In the genomic region with DNA sequence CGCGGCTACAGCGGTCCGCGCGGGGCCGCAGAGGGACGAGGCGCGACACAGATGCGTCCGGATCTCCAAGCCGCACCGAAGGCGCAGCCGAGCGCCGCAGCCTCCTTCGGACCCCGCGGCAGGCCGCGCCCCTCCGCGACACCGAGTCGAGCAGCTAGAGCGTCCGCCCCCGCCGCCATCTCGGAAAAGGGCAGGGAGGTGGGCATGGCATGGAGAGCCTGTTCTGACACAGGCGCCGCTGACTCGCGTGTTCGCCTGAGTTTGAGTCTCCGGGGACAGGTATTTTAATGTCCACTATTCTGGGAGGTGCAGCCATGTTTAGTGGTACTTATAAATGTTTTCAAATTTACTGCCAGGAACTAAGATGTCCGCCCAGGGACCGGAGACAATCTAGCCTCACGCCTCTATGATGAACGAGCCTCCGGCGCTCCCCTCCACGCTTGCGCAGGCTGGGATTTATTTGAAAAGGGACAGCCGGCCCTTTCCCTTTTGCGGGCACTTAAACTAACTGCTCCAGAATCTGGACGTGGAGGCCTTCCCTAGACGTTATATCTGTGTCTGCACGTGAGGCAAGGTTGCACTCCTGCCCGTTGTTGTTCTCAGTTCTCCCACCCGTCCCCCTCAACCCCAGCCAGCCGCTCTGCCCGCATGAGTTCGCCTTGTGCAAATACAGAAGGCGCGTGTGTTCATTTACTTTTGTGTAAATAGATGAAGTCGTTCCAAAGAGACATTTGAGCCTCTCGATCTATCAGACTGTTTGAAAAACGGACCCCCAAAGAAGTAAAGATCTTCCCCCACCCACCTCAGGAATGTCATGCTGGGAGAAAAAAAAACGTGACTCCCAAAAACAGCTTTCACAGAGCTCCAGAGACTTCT, we compare ENCODE assay signal across 8 mouse cellular contexts. TPM values are rescaled to one million over a fixed set of nuclear protein-coding genes. Genes with fewer than 3 reads are reported as not detected.
DNase-seq lines count a peak whose midpoint lies in the region; ATAC-seq and TF ChIP-seq lines count a peak whose summit lies in the region.

No protein-coding gene starts in this region.

- WGBS in embryonic facial prominence, embryonic 12.5 days, result under 1% methylated on average over 62 of the region's 62 CpGs
- WGBS in limb, embryonic 11.5 days, result under 1% methylated on average over 57 of the region's 62 CpGs
- 0% methylated on average over 55 of the region's 62 CpGs for WGBS in midbrain, embryonic 13.5 days
- WGBS in small intestine, adult 2 months, result under 1% methylated on average over 62 of the region's 62 CpGs

- no peak for TF ChIP-seq CTCF in small intestine, adult 2 months (IDR thresholded peaks at IDR 0.05; ENCODE audit: extremely low read depth, insufficient read length, insufficient replicate concordance, low read depth, low read length)

- H3K4me1 ChIP-seq in embryonic facial prominence, embryonic 12.5 days, result peaks cover 8% of the 10 kb centered on the region
- H3K4me1 ChIP-seq in limb, embryonic 11.5 days (ENCODE audit: control insufficient read depth, insufficient read depth, low read length), result no peaks in the 10 kb centered on the region
- H3K4me1 ChIP-seq in midbrain, embryonic 13.5 days (replicated peaks), result peaks cover 27% of the 10 kb centered on the region
- peaks cover 19% of the 10 kb centered on the region; the same call in 1 of the 2 replicates for H3K4me1 ChIP-seq in small intestine, adult 2 months (ENCODE audit: control insufficient read depth, insufficient read depth, insufficient read length, low read length)

- ATAC-seq in embryonic facial prominence, embryonic 12.5 days (ENCODE audit: insufficient number of reproducible peaks, insufficient read depth, low FRiP score, low TSS enrichment), result peak; percentile 81
- peak; percentile 87 for ATAC-seq in limb, embryonic 11.5 days (ENCODE audit: insufficient number of reproducible peaks, low FRiP score, low TSS enrichment, low read depth)
- peak; percentile 95 for ATAC-seq in midbrain, embryonic 13.5 days

- H3K36me3 ChIP-seq in embryonic facial prominence, embryonic 12.5 days, result peaks cover 24% of the 10 kb centered on the region
- H3K36me3 ChIP-seq in limb, embryonic 11.5 days (ENCODE audit: control insufficient read depth, insufficient read depth, low read length), result peaks cover 5% of the 10 kb centered on the region; the same call in 1 of the 2 replicates
- peaks cover 22% of the 10 kb centered on the region for H3K36me3 ChIP-seq in midbrain, embryonic 13.5 days
- H3K36me3 ChIP-seq in small intestine, adult 2 months (ENCODE audit: control insufficient read depth, insufficient read depth, low read length), result peaks cover 26% of the 10 kb centered on the region

- H3K9ac ChIP-seq in embryonic facial prominence, embryonic 12.5 days, result peak overlapping the region; percentile 95
- peak overlapping the region; percentile 96 for H3K9ac ChIP-seq in limb, embryonic 11.5 days (ENCODE audit: low read length)
- H3K9ac ChIP-seq in midbrain, embryonic 13.5 days (replicated peaks), result peak overlapping the region; percentile 98

- H3K9me3 ChIP-seq in embryonic facial prominence, embryonic 12.5 days, result no peaks in the 10 kb centered on the region
- H3K9me3 ChIP-seq in limb, embryonic 11.5 days (ENCODE audit: control insufficient read depth, low read length), result no peaks in the 10 kb centered on the region
- no peaks in the 10 kb centered on the region for H3K9me3 ChIP-seq in midbrain, embryonic 13.5 days

- H3K4me2 ChIP-seq in embryonic facial prominence, embryonic 12.5 days (replicated peaks), result peak overlapping the region; percentile 68
- H3K4me2 ChIP-seq in limb, embryonic 11.5 days (ENCODE audit: low read depth, severe bottlenecking), result peak overlapping the region; percentile 74
- H3K4me2 ChIP-seq in midbrain, embryonic 13.5 days (replicated peaks), result peak overlapping the region; percentile 85

- peak overlapping the region; percentile 91 for H3K27ac ChIP-seq in embryonic facial prominence, embryonic 12.5 days
- peak overlapping the region; percentile 61 for H3K27ac ChIP-seq in limb, embryonic 11.5 days (replicated peaks; ENCODE audit: low read depth, low read length)
- H3K27ac ChIP-seq in midbrain, embryonic 13.5 days, result peak overlapping the region; percentile 95
- peak overlapping the region; percentile 90 for H3K27ac ChIP-seq in small intestine, adult 2 months (ENCODE audit: insufficient read depth, low read depth, low read length)

- H3K27me3 ChIP-seq in embryonic facial prominence, embryonic 12.5 days, result no peaks in the 10 kb centered on the region
- H3K27me3 ChIP-seq in limb, embryonic 11.5 days (ENCODE audit: control insufficient read depth, insufficient read depth, low read length), result no peaks in the 10 kb centered on the region
- no peaks in the 10 kb centered on the region for H3K27me3 ChIP-seq in midbrain, embryonic 13.5 days
- H3K27me3 ChIP-seq in small intestine, adult 2 months (ENCODE audit: control insufficient read depth, insufficient read depth, low read length), result no peaks in the 10 kb centered on the region

- peak; percentile 89 for DNase-seq in 3T3-L1 (ENCODE audit: low read depth, low spot score)
- peak; percentile 93 for DNase-seq in adrenal gland, postnatal 36 days
- peak; percentile 92 to 93 for DNase-seq in heart, adult 18-20 months
- peak; percentile 91 for DNase-seq in kidney, adult 18-20 months
- DNase-seq in limb, embryonic 11.5 days (ENCODE audit: low spot score), result peak; percentile 95

- TF ChIP-seq POLR2A in small intestine, adult 2 months (IDR thresholded peaks at IDR 0.05; ENCODE audit: low read depth, low read length), result peak; percentile 70; the same call in 1 of the 2 replicates

- H3K4me3 ChIP-seq in embryonic facial prominence, embryonic 12.5 days, result peak overlapping the region; percentile 92
- peak overlapping the region; percentile 100 for H3K4me3 ChIP-seq in limb, embryonic 11.5 days (ENCODE audit: low read depth, low read length)
- H3K4me3 ChIP-seq in midbrain, embryonic 13.5 days (replicated peaks), result peak overlapping the region; percentile 98
- peak overlapping the region; percentile 84 for H3K4me3 ChIP-seq in small intestine, adult 2 months (ENCODE audit: low read depth, low read length)

RNA-seq across cellular contexts. Expression of gene Prpsap1, which starts 3.5 kb away (rescaled TPM):
- 10 to 100 TPM; 84.6 to 87.0 TPM for total RNA-seq in adrenal gland, postnatal 36 days (2021)
- 197 and 211 TPM in 2 replicates for polyA plus RNA-seq in embryonic facial prominence, embryonic 12.5 days (2016; fragmentation: Nextera tagmentation; extraction: Ambion mirVana)
- total RNA-seq in heart, adult 18-20 months (2021), result 10 to 100 TPM; 25.1 to 29.4 TPM
- polyA plus RNA-seq in limb, embryonic 11.5 days (2014; fragmentation: Nextera tagmentation; extraction: Ambion mirVana), result 183 and 193 TPM in 2 replicates
- polyA plus RNA-seq in midbrain, embryonic 13.5 days (2015; fragmentation: Nextera tagmentation; extraction: Ambion mirVana), result 175 and 187 TPM in 2 replicates
- 209 and 451 TPM in 2 replicates for polyA plus RNA-seq in small intestine, adult 2 months (2012; rRNA removed)

RNA-seq across cellular contexts. Expression of gene Qrich2, which starts 24.4 kb away (rescaled TPM):
- not detected for total RNA-seq in adrenal gland, postnatal 36 days (2021)
- 0.14 and 0.39 TPM in 2 replicates for polyA plus RNA-seq in embryonic facial prominence, embryonic 12.5 days (2016; fragmentation: Nextera tagmentation; extraction: Ambion mirVana)
- under 1 TPM in 1 of 2 experiments, not detected in 1; 0.05 TPM for total RNA-seq in heart, adult 18-20 months (2021)
- 0.20 and 0.37 TPM in 2 replicates for polyA plus RNA-seq in limb, embryonic 11.5 days (2014; fragmentation: Nextera tagmentation; extraction: Ambion mirVana)
- not detected in 2 replicates for polyA plus RNA-seq in midbrain, embryonic 13.5 days (2015; fragmentation: Nextera tagmentation; extraction: Ambion mirVana)
- 0.01 and 0.13 TPM in 2 replicates for polyA plus RNA-seq in small intestine, adult 2 months (2012; rRNA removed)

RNA-seq across cellular contexts. Expression of gene Sphk1, which starts 40.3 kb away (rescaled TPM):
- 1 to 10 TPM; 1.7 to 3.4 TPM for total RNA-seq in adrenal gland, postnatal 36 days (2021)
- polyA plus RNA-seq in embryonic facial prominence, embryonic 12.5 days (2016; fragmentation: Nextera tagmentation; extraction: Ambion mirVana), result 6.9 and 8.3 TPM in 2 replicates
- 1 to 10 TPM in 1 of 2 experiments, under 1 TPM in 1; 0.94 to 1.4 TPM for total RNA-seq in heart, adult 18-20 months (2021)
- polyA plus RNA-seq in limb, embryonic 11.5 days (2014; fragmentation: Nextera tagmentation; extraction: Ambion mirVana), result 1.3 and 1.9 TPM in 2 replicates
- 3.1 and 3.2 TPM in 2 replicates for polyA plus RNA-seq in midbrain, embryonic 13.5 days (2015; fragmentation: Nextera tagmentation; extraction: Ambion mirVana)
- 19.5 and 47.9 TPM in 2 replicates for polyA plus RNA-seq in small intestine, adult 2 months (2012; rRNA removed)

RNA-seq across cellular contexts. Expression of gene Ubald2, which starts 56.6 kb away (rescaled TPM):
- total RNA-seq in adrenal gland, postnatal 36 days (2021), result 10 to 100 TPM; 30.9 to 42.6 TPM
- 32.3 and 44.1 TPM in 2 replicates for polyA plus RNA-seq in embryonic facial prominence, embryonic 12.5 days (2016; fragmentation: Nextera tagmentation; extraction: Ambion mirVana)
- 10 to 100 TPM; 32.0 to 33.3 TPM for total RNA-seq in heart, adult 18-20 months (2021)
- polyA plus RNA-seq in limb, embryonic 11.5 days (2014; fragmentation: Nextera tagmentation; extraction: Ambion mirVana), result 82.3 and 85.4 TPM in 2 replicates
- 47.7 and 50.3 TPM in 2 replicates for polyA plus RNA-seq in midbrain, embryonic 13.5 days (2015; fragmentation: Nextera tagmentation; extraction: Ambion mirVana)
- 192 and 574 TPM in 2 replicates for polyA plus RNA-seq in small intestine, adult 2 months (2012; rRNA removed)

Comparison
In these comparisons a context has a peak if more than half of its experiments do, and no peak if none do; other contexts are left out.
1. Peak in every context shown above with its lines: DNase-seq, ATAC-seq, H3K4me3 ChIP-seq and H3K27ac ChIP-seq.